Mouse (Mus musculus) frontal cortex, adult (tissue): Measurements from ENCODE around the gene Hormad2.

Experiments used
- ATAC-seq: cut with Nextera tagmentation; 2 replicates; pipeline ENCODE4 v1.9.2; 2017; ENCODE audit warnings: mild to moderate bottlenecking, moderate library complexity, mixed read lengths; ENCODE audit not compliant: low TSS enrichment

The Hormad2 gene

GRCm38 (mm10) chr11:4446195-4446868 lies 5.4 kb upstream of the Hormad2 start:
- ATAC-seq, result no peak

GRCm38 (mm10) chr11:4442280-4442679 lies 1.4 kb upstream of the Hormad2 start:
- ATAC-seq, result no peak

GRCm38 (mm10) chr11:4438211-4438610 lies 2.7 kb downstream of the Hormad2 start:
- ATAC-seq, result no peak

GRCm38 (mm10) chr11:4437318-4437717 lies 3.6 kb downstream of the Hormad2 start:
- no peak for ATAC-seq

GRCm38 (mm10) chr11:4436631-4437030 lies 4.3 kb downstream of the Hormad2 start:
- ATAC-seq, result peak; percentile 62; the same call in 1 of the 2 replicates

GRCm38 (mm10) chr11:4434461-4434860 lies 6.4 kb downstream of the Hormad2 start:
- no peak for ATAC-seq

GRCm38 (mm10) chr11:4423818-4424217 lies 17.1 kb downstream of the Hormad2 start:
- ATAC-seq, result no peak

GRCm38 (mm10) chr11:4422494-4423425 lies 18.1 kb downstream of the Hormad2 start:
- ATAC-seq, result no peak

GRCm38 (mm10) chr11:4421933-4422488 lies 18.9 kb downstream of the Hormad2 start:
- ATAC-seq, result no peak

GRCm38 (mm10) chr11:4417986-4418385 lies 22.9 kb downstream of the Hormad2 start:
- no peak for ATAC-seq

- no peak for ATAC-seq
Observed at GRCm38 (mm10) chr11:4412294-4412693, 28.6 kb downstream of the Hormad2 start.

- no peak for ATAC-seq
Observed at GRCm38 (mm10) chr11:4404277-4404676, 36.6 kb downstream of the Hormad2 start.

GRCm38 (mm10) chr11:4403381-4403780 lies 37.5 kb downstream of the Hormad2 start:
- ATAC-seq, result no peak

- ATAC-seq, result no peak
Observed at GRCm38 (mm10) chr11:4401251-4401650, 39.7 kb downstream of the Hormad2 start.

GRCm38 (mm10) chr11:4394226-4394625 lies 46.7 kb downstream of the Hormad2 start:
- no peak for ATAC-seq

GRCm38 (mm10) chr11:4388018-4388417 lies 52.9 kb downstream of the Hormad2 start:
- no peak for ATAC-seq

- ATAC-seq, result no peak
Observed at GRCm38 (mm10) chr11:4382321-4382720, 58.6 kb downstream of the Hormad2 start.

GRCm38 (mm10) chr11:4379857-4380256 lies 61.0 kb downstream of the Hormad2 start:
- ATAC-seq, result no peak

- ATAC-seq, result no peak
Observed at GRCm38 (mm10) chr11:4366389-4366788, 74.5 kb downstream of the Hormad2 start.

- ATAC-seq, result no peak
Observed at GRCm38 (mm10) chr11:4355430-4355829, 85.5 kb downstream of the Hormad2 start.

GRCm38 (mm10) chr11:4352637-4353036 lies 88.3 kb downstream of the Hormad2 start:
- ATAC-seq, result no peak

- ATAC-seq, result no peak
Observed at GRCm38 (mm10) chr11:4343926-4344325, 97.0 kb downstream of the Hormad2 start.

GRCm38 (mm10) chr11:4342027-4342426 lies 98.9 kb downstream of the Hormad2 start:
- ATAC-seq, result peak; percentile 67; the same call in 1 of the 2 replicates
